Mouse (Mus musculus) cortical plate, adult 2 months (tissue): Measurements from ENCODE around the gene Slc22a23.

Experiments
- CTCF ChIP-seq: fragments of 200-500 bp; IDR thresholded peaks from 2 replicates; pipeline ENCODE4 v1.5.1; 2011; ENCODE audit warnings: mild to moderate bottlenecking, control low read depth, low read length; ENCODE audit not compliant: insufficient read depth; ENCODE audit errors: extremely low read depth
- POLR2A ChIP-seq: fragments of 200-500 bp; IDR thresholded peaks from 2 replicates; pipeline ENCODE4 v1.6.1; 2011; ENCODE audit warnings: mild to moderate bottlenecking, low read length, control low read depth; ENCODE audit not compliant: insufficient read depth; ENCODE audit errors: extremely low read depth

DNA sequence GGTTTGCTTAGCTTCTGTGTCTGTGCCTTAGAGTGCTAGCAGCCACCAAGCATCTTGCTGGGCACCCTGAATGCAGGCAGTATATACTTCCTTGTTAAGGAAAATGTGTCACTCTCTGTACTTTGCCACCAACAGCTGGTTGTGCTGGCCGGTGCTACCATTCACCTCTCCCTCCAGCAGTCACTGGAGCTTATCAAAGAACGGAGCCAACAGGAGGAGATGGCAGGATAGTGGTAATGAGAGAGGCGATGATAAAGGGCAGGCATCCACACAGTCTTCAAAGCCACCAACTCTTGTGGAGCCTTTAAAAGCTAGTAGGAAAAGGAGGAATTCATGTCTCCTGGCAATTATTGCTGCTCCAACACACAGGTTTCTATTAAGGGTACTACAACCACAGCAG is 125.3 kb downstream of the Slc22a23 start:
- no peak for TF ChIP-seq POLR2A
- no peak for TF ChIP-seq CTCF
